Mouse (Mus musculus) myocyte (in vitro differentiated cells): ENCODE results near the gene Cdc26.

Experiments used
- CEBPB ChIP-seq: IDR thresholded peaks from 2 replicates; pipeline ENCODE4 v1.6.1; 2011; ENCODE audit warnings: mild to moderate bottlenecking, moderate library complexity; ENCODE audit not compliant: poor library complexity, insufficient read depth, severe bottlenecking
- E2F4 ChIP-seq: IDR thresholded peaks from one replicate; pipeline ENCODE4 v1.6.1; 2011; ENCODE audit warnings: mild to moderate bottlenecking, control low read depth, moderate library complexity; ENCODE audit not compliant: insufficient read depth
- MAX ChIP-seq: IDR thresholded peaks from one replicate; pipeline ENCODE4 v1.6.1; 2011; ENCODE audit warnings: low read depth, mild to moderate bottlenecking, control low read depth
- MYOD1 ChIP-seq, 3 experiments: IDR thresholded peaks; one replicate each; pipeline ENCODE4 v1.6.1; 2011; ENCODE audit warnings: control low read depth in 2 of 3, low read depth in 2 of 3, mild to moderate bottlenecking in 2 of 3, moderate library complexity in 1 of 3; ENCODE audit not compliant: insufficient read length in 2 of 3, control insufficient read depth in 1 of 3
- MYOG ChIP-seq, 3 experiments: IDR thresholded peaks; one replicate each; pipeline ENCODE4 v1.6.1; 2011; ENCODE audit warnings: control low read depth in 2 of 3, low read depth in 2 of 3, mild to moderate bottlenecking in 2 of 3; ENCODE audit not compliant: insufficient read length in 2 of 3, control insufficient read depth in 1 of 3, insufficient read depth in 1 of 3
- POLR2A ChIP-seq: IDR thresholded peaks from one replicate; pipeline ENCODE4 v1.6.1; 2011; ENCODE audit warnings: low read depth, mild to moderate bottlenecking, control low read depth, moderate library complexity; ENCODE audit not compliant: insufficient read length
- POLR2AphosphoS2 ChIP-seq: IDR thresholded peaks from one replicate; pipeline ENCODE4 v1.6.1; 2011; ENCODE audit warnings: low read depth, control low read depth; ENCODE audit not compliant: insufficient read length
- REST ChIP-seq: IDR thresholded peaks from one replicate; pipeline ENCODE4 v1.6.1; 2011; ENCODE audit warnings: mild to moderate bottlenecking, control low read depth, moderate library complexity; ENCODE audit not compliant: insufficient read depth, insufficient read length
- SRF ChIP-seq: IDR thresholded peaks from one replicate; pipeline ENCODE4 v1.6.1; 2011; ENCODE audit warnings: low read depth; ENCODE audit not compliant: control insufficient read depth, insufficient read length
- TCF12 ChIP-seq: IDR thresholded peaks from one replicate; pipeline ENCODE4 v1.6.1; 2011; ENCODE audit warnings: mild to moderate bottlenecking, control low read depth; ENCODE audit not compliant: poor library complexity, insufficient read depth, severe bottlenecking
- USF1 ChIP-seq: IDR thresholded peaks from one replicate; pipeline ENCODE4 v1.6.1; 2011; ENCODE audit warnings: low read depth, mild to moderate bottlenecking, control low read depth, moderate library complexity

DNA sequence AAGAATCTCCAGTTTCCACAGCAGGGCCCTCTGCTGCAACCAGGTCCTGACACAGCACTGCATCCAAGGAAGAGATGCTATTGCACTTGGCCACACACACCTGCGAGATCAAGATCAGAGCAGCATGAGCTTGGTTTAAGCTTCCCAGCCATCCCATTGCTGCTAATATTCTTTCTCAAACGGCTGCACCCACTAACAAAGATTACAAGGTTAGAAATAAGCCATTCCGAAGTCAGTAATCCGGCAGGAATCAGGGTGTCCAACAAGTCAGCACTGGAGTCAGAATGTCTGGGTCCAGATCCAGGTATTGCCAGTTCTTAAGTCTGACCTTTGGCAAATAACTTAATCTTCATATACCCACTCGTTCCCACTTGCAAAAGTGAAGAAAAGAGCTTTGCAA is 69.9 kb downstream of the Cdc26 start:
- TF ChIP-seq POLR2A (no peak), MAX (no peak), TCF12 (no peak), MYOG (IDR thresholded peaks at IDR 0.05; ENCODE audit: control insufficient read depth in 1 of 3, insufficient read depth in 1 of 3, insufficient read length in 2 of 3, low read depth in 2 of 3) (no peak), E2F4 (no peak), CEBPB (no peak), POLR2AphosphoS2 (no peak), SRF (no peak), USF1 (no peak), REST (no peak), MYOD1 (IDR thresholded peaks at IDR 0.05; ENCODE audit: control insufficient read depth in 1 of 3, insufficient read length in 2 of 3, low read depth in 2 of 3) (no peak)
